Mouse (Mus musculus): ENCODE results near the gene Lpcat3. TPM values are rescaled to one million over a fixed set of nuclear protein-coding genes. Genes with fewer than 3 reads are reported as not detected.
"Not testable (repeated sequence)": the region's sequence is repeated elsewhere in the genome, so short reads cannot be mapped to it uniquely, and the experiment has no call there.

Gene Lpcat3
- 10 to 100 TPM; 20.1 to 20.6 TPM for total RNA-seq (2021)
- long read RNA-seq, experiment 1, transcript Lpcat3-201 (13 exons, 2,281 nt): major isoform, 21 of 31 reads
- long read RNA-seq, experiment 1, partial matches to known transcripts: 0 of 31 reads
- long read RNA-seq, experiment 1, other reads (novel, unspliced or antisense): 10 of 31 reads
- long read RNA-seq, experiment 2, transcript Lpcat3-201 (13 exons, 2,281 nt): major isoform, 13 of 21 reads
- long read RNA-seq, experiment 2, partial matches to known transcripts: 0 of 21 reads
- long read RNA-seq, experiment 2, other reads (novel, unspliced or antisense): 8 of 21 reads

DNA sequence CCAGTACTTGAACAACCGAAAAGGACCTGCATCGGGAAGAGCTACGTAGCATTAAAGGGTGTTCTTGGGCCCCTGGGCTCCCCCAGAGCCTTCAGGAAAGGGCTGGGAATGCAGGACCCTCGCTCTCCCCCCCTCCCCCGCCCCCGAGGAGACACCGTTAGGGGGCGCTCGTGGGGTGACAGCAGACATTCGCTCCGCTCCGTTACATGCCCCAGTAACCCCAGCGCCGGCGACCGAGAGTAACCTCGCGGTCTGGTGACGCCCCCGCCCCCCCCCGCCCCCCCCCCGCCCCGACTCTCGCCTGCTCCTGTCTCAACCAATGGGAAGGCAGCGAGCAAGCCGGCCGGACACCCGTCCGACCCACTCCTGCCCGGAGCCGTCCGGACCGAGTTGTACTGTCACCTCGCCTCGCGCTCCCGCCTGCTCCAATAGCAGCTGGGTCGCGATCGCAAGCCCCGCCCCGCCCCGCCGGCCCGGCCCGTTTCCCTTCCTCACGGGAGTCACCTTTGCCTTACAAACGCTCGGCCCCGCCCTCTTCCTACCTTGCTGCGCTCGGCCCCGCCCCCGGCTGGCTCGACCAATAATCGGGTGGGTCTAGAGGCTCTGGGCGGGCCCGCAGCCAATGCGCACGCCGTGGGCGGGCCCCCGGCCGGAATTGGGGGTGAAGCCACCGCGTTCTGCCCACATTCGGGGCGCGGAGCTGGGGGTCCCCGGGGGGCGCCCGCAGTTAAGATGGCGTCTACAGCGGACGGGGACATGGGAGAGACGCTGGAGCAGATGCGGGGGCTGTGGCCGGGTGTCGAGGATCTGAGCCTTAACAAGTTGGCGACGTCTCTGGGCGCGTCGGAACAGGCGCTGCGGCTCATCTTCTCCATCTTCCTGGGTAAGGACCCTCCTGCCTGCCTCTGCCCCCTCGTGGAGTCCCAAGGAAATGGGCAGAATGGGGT is at the start of gene Lpcat3:
Gene Lpcat3, plus strand, starts transcription at position 551 of the 947 bp plus-strand sequence.
- peak; percentile 95 to 97 for DNase-seq (ENCODE audit: low spot score in 2 of 2)

GRCm38 (mm10) chr6:124625612-124626011 is 37.2 kb upstream of the Lpcat3 start:
- no peak for DNase-seq (ENCODE audit: low spot score in 2 of 2)

- not testable (repeated sequence) for DNase-seq (ENCODE audit: low spot score in 2 of 2)
Measured at GRCm38 (mm10) chr6:124626184-124626583, 36.6 kb upstream of the Lpcat3 start.

DNA sequence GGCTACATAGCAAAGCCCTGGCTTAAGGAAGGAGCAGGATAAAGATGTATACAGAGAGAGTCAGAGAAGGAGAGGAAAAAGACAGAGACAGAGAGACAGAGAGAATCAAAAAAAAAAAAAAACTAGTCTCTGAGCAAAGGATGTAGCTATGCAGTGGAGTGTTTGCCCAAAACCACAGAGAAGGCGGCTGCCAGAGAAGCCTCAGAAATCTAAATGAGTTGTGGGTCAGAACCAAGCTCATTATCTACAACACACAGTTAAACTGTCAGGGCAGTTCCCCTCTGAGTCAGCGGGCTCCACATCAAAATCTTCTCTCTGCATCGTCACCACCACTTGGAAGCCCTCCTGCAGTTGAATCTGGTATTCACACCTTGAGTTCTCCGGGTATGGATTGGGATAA is 32.1 kb upstream of the Lpcat3 start:
- DNase-seq (ENCODE audit: low spot score in 2 of 2): no peak

- not testable (repeated sequence) for DNase-seq (ENCODE audit: low spot score in 2 of 2)
Measured at GRCm38 (mm10) chr6:124635985-124636384, 26.8 kb upstream of the Lpcat3 start, which contains the start of gene C1s2. TSS of gene C1s2 (minus strand) at chr6:124636085.

- not testable (repeated sequence) for DNase-seq (ENCODE audit: low spot score in 2 of 2)
Measured at GRCm38 (mm10) chr6:124636858-124637460, 25.9 kb upstream of the Lpcat3 start.

DNA sequence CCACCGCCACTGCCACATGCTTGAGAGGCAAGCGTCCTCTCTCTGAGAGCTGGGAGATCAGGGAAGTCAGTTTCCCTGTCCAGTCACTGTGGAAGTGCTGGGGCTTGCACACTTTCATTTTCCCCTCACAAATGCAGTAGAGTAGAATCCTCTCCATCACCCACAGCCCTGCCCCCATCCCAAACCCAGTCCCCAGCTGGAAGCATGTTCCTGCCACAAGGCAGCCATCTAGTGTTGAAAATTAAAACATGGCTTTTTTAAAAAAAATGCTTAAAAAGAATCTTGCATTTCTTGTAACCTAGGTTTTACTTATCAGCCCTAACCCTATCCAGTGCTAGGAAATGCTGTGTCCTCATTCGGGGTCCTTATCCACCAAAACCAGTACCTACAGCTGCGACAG is 22.8 kb upstream of the Lpcat3 start:
- DNase-seq (ENCODE audit: low spot score in 2 of 2): no peak

- DNase-seq (ENCODE audit: low spot score in 2 of 2): peak; percentile 46 to 60
Measured at GRCm38 (mm10) chr6:124640997-124641396, 21.8 kb upstream of the Lpcat3 start.

DNA sequence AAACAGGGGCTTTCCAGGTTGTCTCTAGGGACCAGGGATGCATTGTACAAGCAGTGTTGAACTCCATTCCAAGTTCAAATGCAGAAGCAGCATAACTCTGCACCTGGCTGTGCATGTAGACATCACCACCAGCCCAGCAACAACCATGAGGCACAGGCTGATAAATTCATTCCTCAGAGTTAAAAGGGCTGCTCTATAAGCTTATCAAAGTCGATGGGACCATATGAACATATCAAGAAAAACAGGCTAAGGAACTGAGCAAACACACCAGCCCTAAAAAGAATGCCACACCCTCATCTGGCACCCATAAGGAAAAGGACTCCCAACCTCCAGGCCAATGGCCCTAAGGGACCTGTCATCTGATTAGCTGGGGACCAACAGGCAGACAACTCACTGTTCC is 16.4 kb upstream of the Lpcat3 start:
- no peak for DNase-seq (ENCODE audit: low spot score in 2 of 2)

DNA sequence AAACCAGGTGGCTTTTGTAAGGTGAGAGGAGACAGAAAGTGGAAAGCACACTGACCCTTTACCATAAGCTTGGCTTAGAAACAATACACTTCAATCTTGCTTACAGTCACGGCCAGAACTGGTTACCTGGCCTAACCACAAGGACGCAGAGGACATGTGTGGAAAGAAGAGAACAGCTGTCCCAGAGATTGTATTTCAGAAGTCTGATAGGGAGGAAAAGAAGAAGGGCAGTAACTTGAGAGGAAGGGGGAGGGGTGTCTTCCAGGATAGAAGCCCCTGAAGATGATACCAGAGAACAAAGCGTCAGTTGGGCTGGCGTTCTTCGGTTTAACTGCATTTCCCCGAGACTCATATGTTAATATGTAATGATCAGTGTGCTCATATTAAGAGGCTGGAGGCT is 6.9 kb upstream of the Lpcat3 start:
- no peak for DNase-seq (ENCODE audit: low spot score in 2 of 2)

- no peak for DNase-seq (ENCODE audit: low spot score in 2 of 2)
Measured at GRCm38 (mm10) chr6:124658067-124658466, 4.8 kb upstream of the Lpcat3 start.

- no peak for DNase-seq (ENCODE audit: low spot score in 2 of 2)
Measured at GRCm38 (mm10) chr6:124661156-124661806, 1.5 kb upstream of the Lpcat3 start.

GRCm38 (mm10) chr6:124661995-124662394 is 832 bp upstream of the Lpcat3 start:
- no peak for DNase-seq (ENCODE audit: low spot score in 2 of 2)

DNA sequence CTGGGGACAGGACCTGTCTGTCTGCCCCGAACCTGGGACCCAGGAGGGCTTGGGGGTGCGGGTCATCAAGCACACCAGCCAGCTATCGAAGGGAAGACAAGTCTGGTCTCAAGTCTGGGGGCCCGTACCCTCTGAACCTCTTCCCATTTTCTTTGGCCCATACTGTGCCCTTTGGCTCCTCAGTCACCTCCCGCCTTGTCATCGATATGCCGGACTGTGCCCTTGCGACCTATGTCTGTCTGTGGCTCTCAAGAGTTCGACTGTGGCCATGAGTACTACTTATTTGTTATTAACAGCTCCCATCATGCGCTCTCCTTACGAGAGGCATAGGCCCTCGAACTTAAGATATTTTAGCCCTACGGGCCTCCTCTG is 583 bp downstream of the Lpcat3 start:
- DNase-seq (ENCODE audit: low spot score in 2 of 2): no peak

DNA sequence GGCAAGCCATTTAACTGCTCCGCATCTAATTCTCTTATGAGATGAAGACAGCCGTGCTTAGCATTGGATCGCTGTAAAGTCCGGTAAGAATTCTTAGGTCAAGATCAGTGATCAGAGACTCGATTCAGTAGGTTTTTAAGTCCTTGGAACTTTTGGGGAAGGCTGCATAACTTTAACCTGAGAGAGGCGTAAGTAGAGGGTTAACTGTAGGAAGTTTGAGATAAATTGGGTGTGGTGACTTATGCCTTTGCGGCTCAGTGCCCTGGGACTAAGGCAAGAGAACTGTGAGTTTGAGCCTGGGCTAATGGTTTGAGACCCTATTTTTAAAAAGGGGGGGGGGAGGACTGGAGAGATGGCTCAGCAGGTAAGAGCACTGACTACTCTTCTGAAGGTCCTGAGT is 1.4 kb downstream of the Lpcat3 start:
- DNase-seq (ENCODE audit: low spot score in 2 of 2): no peak

DNA sequence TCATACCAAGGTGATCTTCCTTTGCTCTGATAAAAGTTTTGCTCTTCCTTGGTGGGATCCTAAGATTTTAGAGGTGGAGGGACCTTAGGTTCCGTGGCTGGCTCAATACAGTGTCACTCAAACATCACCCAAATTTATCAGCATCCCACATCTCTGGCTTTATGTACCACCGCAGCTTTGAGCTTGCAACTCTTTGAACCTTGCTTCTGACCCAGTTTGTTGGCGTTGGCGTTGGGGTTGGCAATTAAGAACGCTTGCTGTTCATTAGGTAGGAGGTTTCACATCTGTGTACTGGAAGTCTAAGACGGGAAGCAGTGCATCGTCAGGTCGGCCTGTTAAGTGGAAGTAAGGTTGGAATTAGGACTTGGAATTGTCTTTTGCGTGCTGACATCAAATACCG is 2.2 kb downstream of the Lpcat3 start:
- no peak for DNase-seq (ENCODE audit: low spot score in 2 of 2)

GRCm38 (mm10) chr6:124669234-124669859 is 6.5 kb downstream of the Lpcat3 start:
- DNase-seq (ENCODE audit: low spot score in 2 of 2): no peak

DNA sequence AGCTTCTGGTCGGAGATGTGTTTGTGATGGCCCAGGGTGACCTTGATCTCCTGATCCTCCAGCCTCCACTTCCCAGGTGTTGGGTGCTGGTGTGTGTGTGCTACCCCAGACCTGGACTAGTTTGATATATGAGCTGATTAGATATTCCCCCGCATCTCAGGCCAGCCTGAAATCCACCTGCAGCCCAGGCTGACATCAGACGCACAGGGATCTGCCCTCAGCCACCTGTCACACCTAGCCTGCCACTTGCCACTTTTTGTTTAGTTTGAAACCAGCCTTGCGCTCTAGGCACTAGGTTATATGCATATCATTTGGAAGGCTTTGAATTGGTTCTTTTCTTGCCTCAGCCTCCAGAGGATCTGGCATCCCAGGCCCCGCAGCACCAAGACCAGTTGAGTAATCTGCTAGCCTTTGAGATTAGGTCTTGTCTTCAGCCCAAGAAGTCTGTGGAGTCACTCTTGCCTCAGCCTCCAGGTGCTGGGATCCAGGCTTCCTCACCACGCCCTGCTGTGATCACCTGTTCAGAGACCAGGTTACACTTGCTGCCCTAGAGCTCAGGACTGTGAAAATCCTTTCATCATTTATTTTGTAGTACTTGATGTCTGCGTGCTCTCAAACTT is 7.6 kb downstream of the Lpcat3 start:
- no peak for DNase-seq (ENCODE audit: low spot score in 2 of 2)

GRCm38 (mm10) chr6:124672100-124672499 is 9.3 kb downstream of the Lpcat3 start:
- no peak for DNase-seq (ENCODE audit: low spot score in 2 of 2)

DNA sequence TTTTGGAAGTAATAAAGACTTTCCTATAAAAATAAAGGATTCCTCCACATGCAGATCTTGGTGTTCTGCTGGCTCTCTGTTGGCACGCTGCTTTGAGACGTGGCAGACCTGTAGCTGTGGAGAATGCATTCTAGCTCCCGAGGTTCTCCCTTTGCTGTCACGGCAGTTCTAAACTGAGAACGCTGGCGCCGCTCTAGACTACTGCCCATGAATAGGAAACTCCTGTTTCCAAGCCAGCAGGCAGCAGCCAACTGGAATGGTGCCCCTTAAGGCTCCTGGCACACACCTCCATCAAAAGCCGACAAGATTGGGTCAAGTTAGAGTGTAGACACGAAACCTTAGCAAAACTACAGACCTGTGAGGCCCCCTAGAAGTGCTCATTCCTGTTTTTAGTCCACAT is 10.8 kb downstream of the Lpcat3 start:
- peak; percentile 50 to 62 for DNase-seq (ENCODE audit: low spot score in 2 of 2)

All from left cerebral cortex, adult 18-20 months (tissue).